Mouse (Mus musculus) midbrain, embryonic 16.5 days (tissue): ENCODE measurements around the gene Gm26620. TPM values are rescaled to one million over a fixed set of nuclear protein-coding genes. Genes with fewer than 3 reads are reported as not detected.
A peak's percentile ranks its signal among the peaks of the same experiment; 100 is the strongest.

Experiments used
- ATAC-seq: fragments of 200-750 bp; cut with Nextera tagmentation; 2 replicates; pipeline ENCODE4 v1.8.0; 2017; ENCODE audit warnings: moderate TSS enrichment
- H3K27ac ChIP-seq: fragments of 300-500 bp; sonication (generic); 2 replicates; pipeline ENCODE4 v1.5.1; 2014; ENCODE audit warnings: mild to moderate bottlenecking, low read length, mixed read lengths
- H3K27me3 ChIP-seq: fragments of 300-500 bp; sonication (generic); 2 replicates; pipeline ENCODE4 v1.6.1; 2014; ENCODE audit warnings: low read depth, low read length, mixed read lengths; ENCODE audit not compliant: control insufficient read depth, insufficient read depth
- H3K36me3 ChIP-seq: fragments of 300-500 bp; sonication (generic); 2 replicates; pipeline ENCODE4 v1.6.1; 2014; ENCODE audit warnings: mild to moderate bottlenecking, low read length, moderate library complexity, mixed read lengths; ENCODE audit not compliant: control insufficient read depth, insufficient read depth
- H3K4me1 ChIP-seq: fragments of 300-500 bp; sonication (generic); 2 replicates; pipeline ENCODE4 v1.6.1; 2014; ENCODE audit warnings: mild to moderate bottlenecking, low read length, mixed read lengths; ENCODE audit not compliant: control insufficient read depth, insufficient read depth
- H3K4me2 ChIP-seq: fragments of 300-500 bp; sonication (generic); 2 replicates; pipeline ENCODE4 v1.6.1; 2014; ENCODE audit warnings: mild to moderate bottlenecking, low read length, mixed read lengths
- H3K4me3 ChIP-seq: fragments of 300-500 bp; sonication (generic); 2 replicates; pipeline ENCODE4 v1.5.1; 2014; ENCODE audit warnings: low read depth, mild to moderate bottlenecking, low read length, moderate library complexity, mixed read lengths
- H3K9ac ChIP-seq: fragments of 300-500 bp; sonication (generic); 2 replicates; pipeline ENCODE4 v1.6.1; 2014; ENCODE audit warnings: low read depth, low read length, mixed read lengths
- H3K9me3 ChIP-seq: fragments of 300-500 bp; sonication (generic); replicated peaks from 2 replicates; pipeline ENCODE4 v1.6.1; 2014; ENCODE audit warnings: mild to moderate bottlenecking, low read length, mixed read lengths; ENCODE audit not compliant: control insufficient read depth, poor library complexity, severe bottlenecking
- WGBS: fragments of 180-500 bp; shearing (Covaris S2); extraction: QIAGEN DNeasy Blood & Tissue Kit; methylation state at CpG from one replicate; pipeline ENCODE4 v1.1.7; 2014; 5-methylcytosine and 5-hydroxymethylcytosine counted together
- polyA plus RNA-seq: library from polyadenylated mRNA; unstranded; fragments of >200 nt; fragmentation: Nextera tagmentation; extraction: Ambion mirVana; gene quantifications from 2 replicates; pipeline ENCODE4 v1.2.1, GENCODE M21; 2015

The Gm26620 gene
- polyA plus RNA-seq, 1 experiment from 2014 or later, result 1.3 TPM

DNA sequence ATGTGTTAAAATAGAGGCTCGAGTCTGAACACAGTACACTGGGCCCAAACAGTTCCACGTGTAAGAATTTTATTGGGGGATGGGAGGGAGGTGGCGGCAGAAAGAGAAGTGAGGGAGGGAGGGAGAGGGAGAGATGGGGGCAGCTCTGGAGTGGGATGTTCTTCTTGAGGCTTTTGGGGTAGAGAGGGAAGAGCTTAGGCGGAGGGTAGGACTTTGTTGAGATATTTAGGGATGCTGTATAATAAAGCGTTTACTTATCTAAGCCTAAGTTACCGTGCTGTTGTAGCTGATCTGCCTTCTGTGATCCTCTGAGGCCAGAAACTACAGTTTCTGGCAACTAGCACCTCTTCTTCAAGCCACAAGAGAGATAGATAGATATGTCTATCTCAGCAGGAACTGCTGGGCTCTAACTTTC lies 1.2 kb downstream of the Gm26620 start:
- ATAC-seq, result 0 out of 2 replicates have a peak, but pooled peaks have one; percentile 10
- Histone ChIP-seq H3K27ac (no peak overlapping the region), H3K4me2 (no peak overlapping the region; the same call in 1 of the 2 replicates), H3K4me3 (no peak overlapping the region), H3K9me3 (no peaks in the 10 kb centered on the region), H3K27me3 (no peaks in the 10 kb centered on the region), H3K4me1 (peaks cover 22% of the 10 kb centered on the region), H3K36me3 (no peaks in the 10 kb centered on the region), H3K9ac (no peak overlapping the region)
- 62% methylated on average over 6 of the region's 6 CpGs for WGBS

DNA sequence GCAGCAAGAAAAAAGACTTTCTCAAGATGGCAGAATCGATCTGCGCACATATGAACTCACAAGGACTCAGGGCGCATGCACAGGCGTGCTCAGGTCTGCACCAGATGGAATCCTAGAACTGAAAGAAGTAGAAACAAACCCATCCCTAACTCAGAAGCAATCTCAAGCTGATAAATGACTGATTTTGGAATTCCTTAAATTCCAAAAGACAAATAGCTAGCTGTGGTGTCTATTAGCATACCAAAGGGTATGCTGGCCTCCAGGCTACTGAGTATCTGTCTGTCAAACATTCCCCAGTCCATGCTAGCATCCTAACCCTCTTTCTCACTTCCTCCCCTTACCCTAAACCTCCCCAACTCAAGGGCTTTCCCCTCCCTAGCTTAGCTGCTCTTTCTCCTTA lies 4.4 kb downstream of the Gm26620 start:
- no peaks in the 10 kb centered on the region for H3K9me3 ChIP-seq
- no peak overlapping the region for H3K9ac ChIP-seq
- H3K4me1 ChIP-seq, result peaks cover 5% of the 10 kb centered on the region; the same call in 1 of the 2 replicates
- no peak overlapping the region for H3K4me2 ChIP-seq
- no peaks in the 10 kb centered on the region for H3K36me3 ChIP-seq
- no peak overlapping the region for H3K4me3 ChIP-seq
- ATAC-seq, result no peak
- no peak overlapping the region for H3K27ac ChIP-seq
- 77% methylated on average over 4 of the region's 4 CpGs for WGBS
- no peaks in the 10 kb centered on the region for H3K27me3 ChIP-seq

DNA sequence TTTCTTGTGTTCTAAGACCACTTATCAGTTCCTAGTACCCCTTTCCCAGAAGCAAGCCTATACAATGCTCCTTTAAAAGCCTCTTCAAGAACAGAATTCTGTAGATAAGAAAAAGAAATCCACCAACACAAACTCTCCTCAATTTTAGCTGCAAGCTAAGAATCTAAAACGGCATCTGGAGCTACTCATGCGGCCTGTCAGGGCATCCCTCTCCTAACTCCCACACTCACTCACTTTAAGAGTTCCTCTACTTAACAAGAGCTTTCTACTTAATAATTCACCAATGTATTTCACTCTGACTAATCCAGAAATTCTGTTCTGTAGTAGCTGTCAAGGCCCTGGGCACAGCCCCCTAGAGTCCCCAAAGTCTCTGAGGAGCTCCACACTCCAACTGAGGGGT lies 6.8 kb downstream of the Gm26620 start:
- WGBS, result 79% methylated on average over 2 of the region's 2 CpGs
- no peak overlapping the region for H3K27ac ChIP-seq

DNA sequence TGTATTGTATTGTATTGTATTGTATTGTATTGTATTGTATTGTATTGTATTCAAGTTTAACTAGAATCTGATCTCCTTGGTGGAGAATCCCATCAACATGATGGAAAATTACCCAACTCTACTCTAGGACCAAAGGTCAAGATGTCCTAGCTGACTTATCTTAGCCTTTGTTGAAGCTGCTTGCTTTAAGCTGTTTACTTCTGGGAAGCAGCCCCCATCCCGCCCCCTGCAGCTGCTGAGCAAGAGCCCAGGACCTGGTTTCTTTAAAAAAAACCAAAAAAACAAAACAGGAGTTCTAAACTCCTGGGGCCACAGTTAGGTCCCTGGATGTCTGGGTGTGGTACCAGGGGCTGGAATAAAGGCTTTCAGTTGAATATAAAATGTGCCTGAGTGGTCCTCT lies 7.4 kb downstream of the Gm26620 start:
- 46% methylated on average over 1 of the region's 1 CpGs for WGBS
- Histone ChIP-seq H3K4me2 (no peak overlapping the region), H3K36me3 (no peaks in the 10 kb centered on the region), H3K27ac (no peak overlapping the region), H3K27me3 (peaks cover under 1% of the 10 kb centered on the region; the same call in 1 of the 2 replicates), H3K9me3 (no peaks in the 10 kb centered on the region), H3K9ac (no peak overlapping the region), H3K4me3 (no peak overlapping the region), H3K4me1 (no peaks in the 10 kb centered on the region)
- ATAC-seq, result no peak

More for the DNA sequence above, 6.8 kb downstream of the Gm26620 start:
- no peak overlapping the region for H3K4me2 ChIP-seq
- H3K27me3 ChIP-seq, result no peaks in the 10 kb centered on the region
- no peak overlapping the region for H3K4me3 ChIP-seq
- H3K4me1 ChIP-seq, result no peaks in the 10 kb centered on the region
- no peak for ATAC-seq
- no peaks in the 10 kb centered on the region for H3K36me3 ChIP-seq
- no peak overlapping the region for H3K9ac ChIP-seq
- H3K9me3 ChIP-seq, result no peaks in the 10 kb centered on the region

DNA sequence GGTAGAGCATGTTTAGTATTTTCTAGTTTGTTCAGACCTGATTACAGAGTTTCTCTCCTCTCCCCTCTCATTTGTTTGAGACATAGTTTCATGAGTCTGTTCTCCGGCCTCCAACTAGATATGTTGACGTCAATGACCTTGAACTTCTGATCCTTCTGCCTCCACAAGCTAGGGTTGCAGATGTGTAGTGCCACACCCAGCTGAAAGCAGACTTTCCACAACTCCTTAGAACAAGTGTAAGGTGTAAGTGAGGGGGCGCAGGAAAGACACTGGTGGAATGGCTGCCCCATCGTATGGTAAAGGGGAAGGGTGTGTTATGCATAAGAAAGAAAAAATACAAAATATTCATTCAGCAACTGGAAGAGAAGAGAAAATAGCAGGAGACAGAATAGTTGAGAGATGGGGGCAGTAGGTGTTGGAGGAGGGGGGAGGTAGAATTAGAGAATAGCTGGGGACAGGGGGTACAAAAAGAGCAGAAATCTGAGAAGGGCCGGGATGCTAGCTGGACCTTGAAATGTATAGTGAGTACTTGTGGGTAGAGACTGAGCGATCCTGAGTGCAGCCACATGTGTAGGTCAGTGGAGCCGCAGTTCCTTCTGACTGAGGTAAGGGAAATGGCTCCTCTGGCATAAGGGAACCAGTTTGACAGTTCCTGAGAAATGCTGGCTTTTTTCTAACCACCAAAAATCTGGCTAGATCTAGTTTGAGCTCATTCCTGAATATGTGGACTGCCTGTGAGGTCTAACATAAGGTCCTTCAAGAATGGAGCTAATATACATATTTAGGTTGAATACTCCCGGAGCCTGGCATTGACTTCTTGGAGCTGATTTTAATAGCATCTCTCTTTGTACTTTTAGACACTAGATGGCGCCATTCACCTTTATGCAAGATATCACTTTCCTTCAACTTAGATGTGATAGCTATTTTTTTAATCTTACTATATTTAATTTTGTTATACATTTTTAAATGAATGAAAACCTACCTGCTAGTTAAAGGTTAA lies 10.0 kb downstream of the Gm26620 start:
- H3K27ac ChIP-seq, result no peak overlapping the region
- 61% methylated on average over 9 of the region's 9 CpGs for WGBS

DNA sequence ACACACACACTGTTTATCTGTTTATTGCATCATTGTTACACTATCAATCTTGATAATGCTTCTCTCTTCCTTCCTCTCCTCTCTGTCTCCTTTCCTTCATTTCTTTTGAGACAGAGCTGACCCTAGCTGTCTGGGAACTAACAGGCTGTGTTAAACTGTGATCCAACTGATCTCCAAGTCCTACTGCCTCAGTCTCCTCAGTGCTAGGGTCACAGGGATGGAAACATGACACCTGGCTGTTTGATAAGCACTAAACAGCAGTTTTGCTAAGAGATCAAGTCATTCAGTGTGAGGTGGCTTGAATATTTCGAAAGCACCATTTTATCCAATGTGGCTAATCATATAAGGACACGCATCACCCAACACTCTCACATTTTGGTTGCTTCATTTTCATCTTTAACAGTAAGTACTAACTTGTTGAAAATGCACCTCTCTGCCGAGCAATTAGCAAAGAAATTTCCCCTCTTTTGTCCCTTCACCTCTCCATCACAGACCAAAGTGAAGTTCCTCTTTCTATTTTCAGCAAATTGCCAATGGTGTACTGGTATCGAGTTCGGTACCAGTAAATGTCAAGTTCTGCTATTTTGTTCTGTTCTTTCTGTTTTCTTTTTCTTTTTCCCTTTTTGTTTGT lies 11.9 kb downstream of the Gm26620 start:
- WGBS, result 86% methylated on average over 5 of the region's 5 CpGs
- ATAC-seq, result no peak
- H3K36me3 ChIP-seq, result no peaks in the 10 kb centered on the region
- H3K9ac ChIP-seq, result no peak overlapping the region
- peaks cover 2% of the 10 kb centered on the region; the same call in 1 of the 2 replicates for H3K27me3 ChIP-seq
- H3K4me3 ChIP-seq, result no peak overlapping the region
- no peaks in the 10 kb centered on the region for H3K9me3 ChIP-seq
- H3K4me2 ChIP-seq, result no peak overlapping the region
- no peaks in the 10 kb centered on the region for H3K4me1 ChIP-seq
- H3K27ac ChIP-seq, result no peak overlapping the region

More for the DNA sequence above, 10.0 kb downstream of the Gm26620 start:
- H3K4me1 ChIP-seq, result no peaks in the 10 kb centered on the region
- no peaks in the 10 kb centered on the region for H3K9me3 ChIP-seq
- H3K9ac ChIP-seq, result no peak overlapping the region
- peak; percentile 56; the same call in 1 of the 2 replicates for ATAC-seq
- H3K4me3 ChIP-seq, result no peak overlapping the region
- no peak overlapping the region for H3K4me2 ChIP-seq
- peaks cover 2% of the 10 kb centered on the region; the same call in 1 of the 2 replicates for H3K27me3 ChIP-seq
- no peaks in the 10 kb centered on the region for H3K36me3 ChIP-seq

DNA sequence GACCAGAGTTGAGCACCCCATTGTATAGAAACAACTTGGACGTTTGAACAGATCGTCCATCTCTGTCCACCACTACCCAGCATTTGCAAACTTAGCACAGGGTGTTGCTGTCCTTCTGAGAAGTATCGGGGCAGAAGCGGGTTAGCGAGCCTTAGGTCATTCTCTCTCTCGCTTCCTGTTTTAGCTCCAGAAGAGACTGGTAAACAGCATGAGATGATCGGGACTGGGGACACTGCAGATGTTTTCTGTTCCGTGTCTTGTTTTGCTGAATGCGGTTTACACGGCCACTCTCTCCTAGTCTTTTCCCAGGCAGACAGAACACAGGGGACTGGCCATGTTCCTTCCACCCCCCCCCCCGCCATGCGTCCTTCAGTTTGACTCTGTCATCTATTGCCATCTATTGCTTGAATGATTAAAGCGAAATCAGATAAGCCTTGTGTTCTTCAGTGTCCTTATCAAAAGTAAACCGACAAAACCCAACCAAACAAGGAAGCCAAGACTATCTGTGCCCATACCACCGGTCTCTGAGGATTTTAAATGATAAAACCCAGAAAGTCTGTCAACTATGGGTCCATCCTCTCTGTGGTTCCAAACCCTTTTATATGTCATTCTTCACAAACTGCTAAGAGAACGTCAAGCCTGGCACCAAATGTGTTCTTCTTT lies 13.7 kb downstream of the Gm26620 start:
- no peak overlapping the region for H3K4me3 ChIP-seq
- peaks cover 2% of the 10 kb centered on the region; the same call in 1 of the 2 replicates for H3K27me3 ChIP-seq
- no peaks in the 10 kb centered on the region for H3K36me3 ChIP-seq
- WGBS, result 79% methylated on average over 16 of the region's 16 CpGs
- ATAC-seq, result no peak
- no peak overlapping the region for H3K4me2 ChIP-seq
- no peak overlapping the region for H3K9ac ChIP-seq
- no peaks in the 10 kb centered on the region for H3K4me1 ChIP-seq
- no peaks in the 10 kb centered on the region for H3K9me3 ChIP-seq
- H3K27ac ChIP-seq, result no peak overlapping the region

DNA sequence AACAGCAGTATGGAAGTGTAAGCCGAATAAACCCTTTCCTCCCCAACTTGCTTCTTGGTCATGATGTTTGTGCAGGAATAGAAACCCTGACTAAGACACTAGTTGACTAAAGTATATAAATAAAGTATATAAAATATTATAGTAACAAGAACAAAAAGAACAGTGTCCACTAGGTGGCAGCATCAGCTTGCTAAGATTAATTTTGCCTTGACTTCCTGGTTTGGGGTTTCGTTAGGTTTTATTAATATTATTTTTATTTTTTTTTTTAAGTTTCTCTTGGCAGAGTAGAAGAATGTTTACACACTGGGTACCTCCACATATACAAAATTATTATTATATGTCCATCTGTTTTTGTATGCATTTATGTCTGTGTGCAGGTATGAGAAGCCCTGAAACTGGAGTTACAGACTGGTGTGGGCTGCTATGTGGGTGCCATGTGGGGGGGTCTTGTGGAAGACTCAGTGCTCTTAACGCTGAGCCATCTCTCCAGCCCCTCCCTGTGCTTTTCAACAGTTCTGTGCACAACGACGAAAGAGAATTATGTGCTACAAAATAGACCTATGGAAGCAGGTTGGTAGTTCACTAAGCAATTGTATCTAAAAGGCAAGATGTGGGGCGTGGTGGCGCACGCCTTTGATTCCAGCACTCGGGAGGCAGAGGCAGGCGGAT lies 16.1 kb downstream of the Gm26620 start:
- ATAC-seq, result peak; percentile 76
- 39% methylated on average over 10 of the region's 10 CpGs for WGBS
- Histone ChIP-seq H3K36me3 (no peaks in the 10 kb centered on the region), H3K4me3 (no peak overlapping the region), H3K27ac (no peak overlapping the region), H3K4me2 (peak overlapping the region; percentile 23; the same call in 1 of the 2 replicates), H3K4me1 (no peaks in the 10 kb centered on the region), H3K9me3 (no peaks in the 10 kb centered on the region), H3K27me3 (peaks cover 2% of the 10 kb centered on the region; the same call in 1 of the 2 replicates), H3K9ac (no peak overlapping the region)
